Mouse (Mus musculus): Measurements from ENCODE around the gene Yeats2. TPM values are rescaled to one million over a fixed set of nuclear protein-coding genes. Genes with fewer than 3 reads are reported as not detected.

Gene Yeats2
- polyA plus RNA-seq, 1 experiment: 9.6 TPM

DNA sequence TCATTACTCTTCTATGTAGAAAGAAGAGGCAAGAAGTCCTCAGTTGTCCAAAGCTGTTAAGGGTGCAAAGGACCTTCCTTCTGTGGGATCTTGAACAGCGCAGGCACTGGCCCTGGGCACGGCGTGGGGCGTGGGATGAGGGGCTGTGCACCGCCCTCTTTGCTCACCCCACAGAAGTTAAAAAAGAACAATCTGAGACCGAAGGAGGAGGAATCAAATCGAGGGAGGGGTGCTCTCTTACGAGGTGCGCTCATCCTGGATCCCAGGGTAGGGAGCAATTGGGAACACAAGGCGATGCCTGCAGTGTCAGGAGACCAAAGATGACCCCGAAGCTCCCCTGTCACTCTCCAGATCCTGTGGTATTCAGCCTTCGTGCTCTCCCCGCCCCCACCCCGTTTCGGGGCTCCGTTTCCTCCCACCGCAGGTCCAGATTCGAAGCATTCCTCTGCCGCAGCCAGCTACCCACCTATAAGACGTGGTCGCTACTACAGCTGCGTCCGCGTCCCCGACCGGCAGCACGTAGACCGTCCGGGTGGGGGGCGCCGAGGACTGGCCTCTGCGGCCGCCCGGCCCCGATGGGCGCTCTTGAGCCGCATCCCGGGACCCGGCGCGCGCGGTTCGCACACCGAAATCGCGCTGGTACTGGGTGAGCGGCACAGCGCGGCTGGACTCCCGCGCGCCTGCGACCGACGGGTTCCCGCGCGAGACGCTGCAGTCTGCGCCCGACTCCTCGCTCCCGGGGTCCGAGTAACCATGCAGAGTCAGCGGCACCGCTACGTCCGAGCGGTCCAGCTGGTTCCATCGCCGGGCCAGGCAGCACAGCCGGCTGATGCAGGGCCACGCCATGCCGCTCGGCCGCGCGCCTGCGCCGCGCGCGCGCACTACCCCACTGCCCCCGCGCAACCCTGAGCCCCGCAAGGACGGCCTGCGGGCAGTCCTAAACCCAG lies 99.9 kb downstream of the Yeats2 start, which contains the start of gene Map6d1:
Gene Map6d1, minus strand, starts transcription at position 891 of the 947 bp plus-strand sequence.
- peaks cover 7% of the 10 kb centered on the region for H3K27me3 ChIP-seq (ENCODE audit: control insufficient read depth, insufficient read depth, insufficient read length)
- TF ChIP-seq MYOD1 (IDR thresholded peaks at IDR 0.05; ENCODE audit: control insufficient read depth, insufficient read length, low read depth) (no peak), MAX (IDR thresholded peaks at IDR 0.05) (no peak), MYOG (IDR thresholded peaks at IDR 0.05; ENCODE audit: control insufficient read depth, extremely low read depth, insufficient read length) (no peak), CEBPB (IDR thresholded peaks at IDR 0.05; ENCODE audit: low read depth) (no peak), FOSL1 (IDR thresholded peaks at IDR 0.05; ENCODE audit: insufficient read depth, low read length, poor library complexity, severe bottlenecking) (no peak), USF1 (IDR thresholded peaks at IDR 0.05; ENCODE audit: low read depth) (no peak), CTCF (IDR thresholded peaks at IDR 0.05; ENCODE audit: control insufficient read depth, insufficient read depth, insufficient read length) (no peak)
- no peaks in the 10 kb centered on the region for H3K36me3 ChIP-seq (ENCODE audit: control insufficient read depth, insufficient read depth)
- peak within 1 kb of the TSS; percentile 55 for H3ac ChIP-seq (ENCODE audit: control insufficient read depth, insufficient read length, low read depth)
- H3K4me3 ChIP-seq (ENCODE audit: insufficient read depth, poor library complexity, severe bottlenecking): peak within 1 kb of the TSS; percentile 18
- no peaks in the 10 kb centered on the region for H3K79me2 ChIP-seq (ENCODE audit: control insufficient read depth, insufficient read depth)
- H3K79me3 ChIP-seq (ENCODE audit: low read depth): no peaks in the 10 kb centered on the region

GRCm38 (mm10) chr16:20247103-20247502 lies 106.2 kb downstream of the Yeats2 start:
- Histone ChIP-seq H3K4me3 (ENCODE audit: insufficient read depth, poor library complexity, severe bottlenecking) (no peak overlapping the region), H3K79me3 (ENCODE audit: low read depth) (no peaks in the 10 kb centered on the region), H3K27me3 (ENCODE audit: control insufficient read depth, insufficient read depth, insufficient read length) (peaks cover 4% of the 10 kb centered on the region), H3ac (ENCODE audit: control insufficient read depth, insufficient read length, low read depth) (no peak overlapping the region), H3K36me3 (ENCODE audit: control insufficient read depth, insufficient read depth) (no peaks in the 10 kb centered on the region), H3K79me2 (ENCODE audit: control insufficient read depth, insufficient read depth) (no peaks in the 10 kb centered on the region)
- no peak for TF ChIP-seq MYOG (IDR thresholded peaks at IDR 0.05; ENCODE audit: control insufficient read depth, extremely low read depth, insufficient read length)
- no peak for TF ChIP-seq CTCF (IDR thresholded peaks at IDR 0.05; ENCODE audit: control insufficient read depth, insufficient read depth, insufficient read length)
- TF ChIP-seq FOSL1 (IDR thresholded peaks at IDR 0.05; ENCODE audit: insufficient read depth, low read length, poor library complexity, severe bottlenecking): no peak
- TF ChIP-seq USF1 (IDR thresholded peaks at IDR 0.05; ENCODE audit: low read depth): no peak
- TF ChIP-seq MYOD1 (IDR thresholded peaks at IDR 0.05; ENCODE audit: control insufficient read depth, insufficient read length, low read depth): no peak
- no peak for TF ChIP-seq MAX (IDR thresholded peaks at IDR 0.05)
- TF ChIP-seq CEBPB (IDR thresholded peaks at IDR 0.05; ENCODE audit: low read depth): no peak

GRCm38 (mm10) chr16:20248442-20249174 lies 107.7 kb downstream of the Yeats2 start:
- Histone ChIP-seq H3K79me3 (ENCODE audit: low read depth) (no peaks in the 10 kb centered on the region), H3K27me3 (ENCODE audit: control insufficient read depth, insufficient read depth, insufficient read length) (peaks cover 4% of the 10 kb centered on the region), H3K79me2 (ENCODE audit: control insufficient read depth, insufficient read depth) (no peaks in the 10 kb centered on the region), H3ac (ENCODE audit: control insufficient read depth, insufficient read length, low read depth) (no peak overlapping the region), H3K4me3 (ENCODE audit: insufficient read depth, poor library complexity, severe bottlenecking) (no peak overlapping the region), H3K36me3 (ENCODE audit: control insufficient read depth, insufficient read depth) (no peaks in the 10 kb centered on the region)
- TF ChIP-seq MYOD1 (IDR thresholded peaks at IDR 0.05; ENCODE audit: control insufficient read depth, insufficient read length, low read depth): no peak
- TF ChIP-seq MAX (IDR thresholded peaks at IDR 0.05): no peak
- TF ChIP-seq MYOG (IDR thresholded peaks at IDR 0.05; ENCODE audit: control insufficient read depth, extremely low read depth, insufficient read length): no peak
- no peak for TF ChIP-seq FOSL1 (IDR thresholded peaks at IDR 0.05; ENCODE audit: insufficient read depth, low read length, poor library complexity, severe bottlenecking)
- TF ChIP-seq CEBPB (IDR thresholded peaks at IDR 0.05; ENCODE audit: low read depth): no peak
- no peak for TF ChIP-seq USF1 (IDR thresholded peaks at IDR 0.05; ENCODE audit: low read depth)
- TF ChIP-seq CTCF (IDR thresholded peaks at IDR 0.05; ENCODE audit: control insufficient read depth, insufficient read depth, insufficient read length): no peak

DNA sequence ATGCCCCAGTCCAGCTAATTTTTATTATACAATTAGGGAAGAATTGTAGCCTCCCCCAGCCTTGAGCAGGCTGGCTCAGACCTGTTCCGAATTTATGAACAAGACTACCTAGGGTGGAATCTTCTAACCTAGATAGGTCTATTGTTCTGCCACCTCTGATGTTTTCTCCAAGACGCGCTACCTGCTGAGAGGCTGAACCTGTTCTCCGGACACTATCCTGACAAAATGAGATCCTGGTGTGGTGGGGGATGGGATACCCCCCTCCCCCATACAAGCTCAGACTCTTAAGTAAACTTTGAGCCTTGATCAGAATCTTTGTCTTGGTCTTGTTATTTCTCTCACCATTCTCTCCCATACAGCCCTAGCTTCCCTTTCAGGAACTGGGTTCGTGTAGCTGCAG lies 117.1 kb downstream of the Yeats2 start:
- Histone ChIP-seq H3ac (ENCODE audit: control insufficient read depth, insufficient read length, low read depth) (no peak overlapping the region), H3K36me3 (ENCODE audit: control insufficient read depth, insufficient read depth) (no peaks in the 10 kb centered on the region), H3K79me2 (ENCODE audit: control insufficient read depth, insufficient read depth) (no peaks in the 10 kb centered on the region), H3K4me3 (ENCODE audit: insufficient read depth, poor library complexity, severe bottlenecking) (no peak overlapping the region), H3K79me3 (ENCODE audit: low read depth) (no peaks in the 10 kb centered on the region), H3K27me3 (ENCODE audit: control insufficient read depth, insufficient read depth, insufficient read length) (peaks cover 16% of the 10 kb centered on the region)
- TF ChIP-seq USF1 (IDR thresholded peaks at IDR 0.05; ENCODE audit: low read depth) (no peak), CEBPB (IDR thresholded peaks at IDR 0.05; ENCODE audit: low read depth) (no peak), MYOG (IDR thresholded peaks at IDR 0.05; ENCODE audit: control insufficient read depth, extremely low read depth, insufficient read length) (no peak)

DNA sequence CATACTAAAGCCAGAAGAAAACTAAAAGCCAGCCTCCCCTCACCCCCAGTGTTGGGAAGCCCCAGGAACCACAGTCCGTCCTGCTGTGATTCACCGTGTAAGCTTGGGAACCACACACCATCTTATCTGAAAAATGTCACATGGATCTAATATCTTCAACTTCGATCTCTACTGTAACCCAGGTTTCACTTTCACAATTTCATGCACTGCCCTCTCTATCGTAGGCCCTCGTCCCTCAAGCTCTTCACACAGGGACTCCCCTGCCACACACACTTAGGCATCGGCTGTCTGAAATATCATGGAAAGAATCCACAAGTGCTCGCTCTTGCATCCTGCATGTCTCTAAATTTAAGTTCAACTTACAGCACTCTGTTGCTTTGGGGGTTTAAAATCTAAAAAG lies 124.2 kb downstream of the Yeats2 start:
- TF ChIP-seq FOSL1 (IDR thresholded peaks at IDR 0.05; ENCODE audit: insufficient read depth, low read length, poor library complexity, severe bottlenecking) (no peak), CTCF (IDR thresholded peaks at IDR 0.05; ENCODE audit: control insufficient read depth, insufficient read depth, insufficient read length) (no peak), MYOG (IDR thresholded peaks at IDR 0.05; ENCODE audit: control insufficient read depth, extremely low read depth, insufficient read length) (no peak), MAX (IDR thresholded peaks at IDR 0.05) (no peak), USF1 (IDR thresholded peaks at IDR 0.05; ENCODE audit: low read depth) (no peak), CEBPB (IDR thresholded peaks at IDR 0.05; ENCODE audit: low read depth) (no peak), MYOD1 (IDR thresholded peaks at IDR 0.05; ENCODE audit: control insufficient read depth, insufficient read length, low read depth) (no peak)
- no peak overlapping the region for H3K4me3 ChIP-seq (ENCODE audit: insufficient read depth, poor library complexity, severe bottlenecking)
- no peaks in the 10 kb centered on the region for H3K79me3 ChIP-seq (ENCODE audit: low read depth)
- no peaks in the 10 kb centered on the region for H3K79me2 ChIP-seq (ENCODE audit: control insufficient read depth, insufficient read depth)
- no peak overlapping the region for H3ac ChIP-seq (ENCODE audit: control insufficient read depth, insufficient read length, low read depth)
- H3K27me3 ChIP-seq (ENCODE audit: control insufficient read depth, insufficient read depth, insufficient read length): peaks cover 6% of the 10 kb centered on the region
- no peaks in the 10 kb centered on the region for H3K36me3 ChIP-seq (ENCODE audit: control insufficient read depth, insufficient read depth)
